25 mouse cellular contexts compared by ENCODE assay signal in genomic region chr5:62857502-62857901, GRCm38 (mm10). TPM values are rescaled to one million over a fixed set of nuclear protein-coding genes. Genes with fewer than 3 reads are reported as not detected.
DNase-seq lines count a peak whose midpoint lies in the region; ATAC-seq and TF ChIP-seq lines count a peak whose summit lies in the region.
"Had no signal": no experiment of that assay in that cellular context is flagged by ENCODE, and none has a peak within 500 bp of the region (broad histone marks: within the 10 kb centered on the region; RNA-seq: fewer than 3 reads in every experiment).

No protein-coding gene starts in this region.

- no peak overlapping the region for H3K4me2 ChIP-seq in kidney, embryonic 16.5 days (replicated peaks; ENCODE audit: low read depth, low read length)
- H3K4me2 ChIP-seq: embryonic facial prominence, embryonic 13.5 days; embryonic facial prominence, embryonic 15.5 days; forebrain, embryonic 13.5 days; forebrain, embryonic 15.5 days had no signal

- no peaks in the 10 kb centered on the region for H3K27me3 ChIP-seq in thymus, adult 2 months (ENCODE audit: control insufficient read depth, insufficient read depth, low read length)
- H3K27me3 ChIP-seq in kidney, embryonic 16.5 days (ENCODE audit: insufficient read depth, low read length): no peaks in the 10 kb centered on the region
- H3K27me3 ChIP-seq: embryonic facial prominence, embryonic 13.5 days; embryonic facial prominence, embryonic 15.5 days; forebrain, embryonic 13.5 days; forebrain, embryonic 15.5 days had no signal

- DNase-seq in thymus, adult 2 months: no peak
- no peak for DNase-seq in thymus, postnatal 25 days
- DNase-seq in fat pad, adult 2 months (ENCODE audit: extremely low read depth, low read depth, low spot score): peak; percentile 74
- no peak for DNase-seq in layer of hippocampus, adult 9-10 months (ENCODE audit: low spot score)
- DNase-seq: adrenal gland, adult 2 months; adrenal gland, postnatal 10 days; adrenal gland, postnatal 25 days; cerebellum, adult 11 months; cerebellum, adult 18-20 months; cerebellum, adult 8-10 months; cerebellum, adult 9-11 months; cerebellum, postnatal 14 days; cerebellum, postnatal 36 days; embryo, embryonic 11 days; forebrain, postnatal 0 days had no signal

- no peak overlapping the region for H3K9ac ChIP-seq in kidney, embryonic 16.5 days (replicated peaks; ENCODE audit: low read length)
- H3K9ac ChIP-seq: embryonic facial prominence, embryonic 13.5 days; embryonic facial prominence, embryonic 15.5 days; forebrain, embryonic 13.5 days; forebrain, embryonic 15.5 days; forebrain, postnatal 0 days had no signal

- H3K4me1 ChIP-seq in thymus, adult 2 months (replicated peaks; ENCODE audit: control insufficient read depth, insufficient read depth, low read length): peaks cover 3% of the 10 kb centered on the region
- no peaks in the 10 kb centered on the region for H3K4me1 ChIP-seq in kidney, embryonic 16.5 days (ENCODE audit: insufficient read depth, low read length)
- H3K4me1 ChIP-seq: embryonic facial prominence, embryonic 13.5 days; embryonic facial prominence, embryonic 15.5 days; forebrain, embryonic 13.5 days; forebrain, embryonic 15.5 days had no signal

- no peak for TF ChIP-seq POLR2A in thymus, adult 2 months (IDR thresholded peaks at IDR 0.05; ENCODE audit: control insufficient read depth, extremely low read depth, insufficient read depth, low read length, poor library complexity)

- H3K36me3 ChIP-seq in thymus, adult 2 months (ENCODE audit: control insufficient read depth, insufficient read depth, low read length): no peaks in the 10 kb centered on the region
- H3K36me3 ChIP-seq in kidney, embryonic 16.5 days (ENCODE audit: insufficient read depth, low read length): no peaks in the 10 kb centered on the region
- H3K36me3 ChIP-seq: embryonic facial prominence, embryonic 13.5 days; embryonic facial prominence, embryonic 15.5 days; forebrain, embryonic 15.5 days had no signal

- no peaks in the 10 kb centered on the region for H3K9me3 ChIP-seq in kidney, embryonic 16.5 days (ENCODE audit: low read length)
- H3K9me3 ChIP-seq: embryonic facial prominence, embryonic 13.5 days; embryonic facial prominence, embryonic 15.5 days; forebrain, embryonic 13.5 days; forebrain, embryonic 15.5 days had no signal

- peak overlapping the region; percentile 51; the same call in 1 of the 2 replicates for H3K27ac ChIP-seq in thymus, adult 2 months (ENCODE audit: control insufficient read depth, insufficient read depth, low read length)
- no peak overlapping the region for H3K27ac ChIP-seq in kidney, embryonic 16.5 days (ENCODE audit: low read length)
- H3K27ac ChIP-seq: embryonic facial prominence, embryonic 13.5 days; embryonic facial prominence, embryonic 15.5 days; forebrain, embryonic 13.5 days; forebrain, embryonic 15.5 days had no signal

- no peak for TF ChIP-seq CTCF in thymus, adult 2 months (IDR thresholded peaks at IDR 0.05; ENCODE audit: borderline replicate concordance, control insufficient read depth, extremely low read depth, insufficient read depth, low read length, poor library complexity)

- no peak for ATAC-seq in kidney, embryonic 16.5 days (ENCODE audit: low FRiP score, low TSS enrichment)
- ATAC-seq: forebrain, embryonic 13.5 days; forebrain, embryonic 15.5 days; forebrain, postnatal 0 days had no signal

- no peak overlapping the region for H3K4me3 ChIP-seq in thymus, adult 2 months (ENCODE audit: control insufficient read depth, insufficient read depth, low read length)
- H3K4me3 ChIP-seq in kidney, embryonic 16.5 days (ENCODE audit: low read length): no peak overlapping the region
- H3K4me3 ChIP-seq: embryonic facial prominence, embryonic 13.5 days; embryonic facial prominence, embryonic 15.5 days; erythroblast, embryonic 14.5 days; forebrain, embryonic 13.5 days; forebrain, embryonic 15.5 days had no signal

- 88% methylated on average over 1 of the region's 1 CpGs for WGBS in thymus, adult 2 months
- 81% methylated on average over 1 of the region's 1 CpGs for whole genome bisulfite sequencing in kidney, embryonic 16.5 days

RNA-seq across cellular contexts. Expression of gene Dthd1, which starts 43.9 kb away (rescaled TPM):
- 0.05 TPM in 1 of 2 replicates, not detected in the other for polyA plus RNA-seq in thymus, adult 2 months (2012; rRNA removed)
- not detected in 2 replicates for polyA plus RNA-seq in kidney, embryonic 16.5 days (2015; fragmentation: Nextera tagmentation; extraction: Ambion mirVana)
- polyA plus RNA-seq: adrenal gland, adult 2 months; brain, embryonic 14.5 days; C2C12; embryonic facial prominence, embryonic 11.5 days; embryonic facial prominence, embryonic 13.5 days; erythroblast, embryonic 14.5 days; forebrain, embryonic 11.5 days; forebrain, embryonic 13.5 days; forebrain, embryonic 15.5 days; forebrain, postnatal 0 days had no signal
